10 mouse cellular contexts compared by ENCODE assay signal in genomic region chr7:99580247-99580646, GRCm38 (mm10). TPM values are rescaled to one million over a fixed set of nuclear protein-coding genes. Genes with fewer than 3 reads are reported as not detected.
A peak's percentile ranks its signal among the peaks of the same experiment; 100 is the strongest.
DNase-seq lines count a peak whose midpoint lies in the region; ATAC-seq and TF ChIP-seq lines count a peak whose summit lies in the region.
"Had no signal": no experiment of that assay in that cellular context is flagged by ENCODE, and none has a peak within 500 bp of the region (broad histone marks: within the 10 kb centered on the region; RNA-seq: fewer than 3 reads in every experiment).

No protein-coding gene starts in this region.

- H3K79me2 ChIP-seq in liver, adult 2 months (ENCODE audit: control insufficient read depth, insufficient read depth, low read length), result no peaks in the 10 kb centered on the region

- no peaks in the 10 kb centered on the region for H3K36me3 ChIP-seq in liver, adult 2 months (ENCODE audit: control insufficient read depth, insufficient read depth, low read length)
- H3K36me3 ChIP-seq in embryonic facial prominence, embryonic 12.5 days, result no peaks in the 10 kb centered on the region
- H3K36me3 ChIP-seq in forebrain, embryonic 16.5 days (ENCODE audit: control insufficient read depth, insufficient read depth), result peaks cover 2% of the 10 kb centered on the region; the same call in 1 of the 2 replicates
- peaks cover 14% of the 10 kb centered on the region; the same call in 1 of the 2 replicates for H3K36me3 ChIP-seq in midbrain, embryonic 13.5 days

- no peaks in the 10 kb centered on the region for H3K9me3 ChIP-seq in embryonic facial prominence, embryonic 12.5 days
- H3K9me3 ChIP-seq in forebrain, embryonic 16.5 days (ENCODE audit: control insufficient read depth, low read length), result no peaks in the 10 kb centered on the region
- no peaks in the 10 kb centered on the region for H3K9me3 ChIP-seq in midbrain, embryonic 13.5 days

- peak; percentile 8 for DNase-seq in liver, adult 2 months (ENCODE audit: extremely low read depth, low read depth, low spot score)
- no peak for DNase-seq in liver
- DNase-seq in urinary bladder, postnatal 4 days (ENCODE audit: low spot score in 2 of 2), result no peak
- no peak for DNase-seq in adrenal gland, adult 8-10 months
- DNase-seq: right cerebral cortex, postnatal 4 days had no signal

- no peak for TF ChIP-seq POLR2A in liver, adult 2 months (IDR thresholded peaks at IDR 0.05; ENCODE audit: extremely low read depth, insufficient read depth, low read length)

- H3K27ac ChIP-seq in liver, adult 2 months (replicated peaks; ENCODE audit: insufficient read depth, low read depth, low read length), result peak overlapping the region; percentile 56
- no peak overlapping the region for H3K27ac ChIP-seq in embryonic facial prominence, embryonic 12.5 days
- no peak overlapping the region for H3K27ac ChIP-seq in forebrain, embryonic 16.5 days (ENCODE audit: low read length)
- H3K27ac ChIP-seq in midbrain, embryonic 13.5 days, result no peak overlapping the region

- 0 out of 2 replicates have a peak, but pooled peaks have one; percentile 29 for ATAC-seq in embryonic facial prominence, embryonic 12.5 days (ENCODE audit: insufficient number of reproducible peaks, insufficient read depth, low FRiP score, low TSS enrichment)
- no peak for ATAC-seq in forebrain, embryonic 16.5 days
- 0 out of 2 replicates have a peak, but pooled peaks have one; percentile 29 for ATAC-seq in midbrain, embryonic 13.5 days
- ATAC-seq: inflammation-experienced regulatory T-cells, adult 6 months had no signal

- no peak overlapping the region for H3K4me3 ChIP-seq in liver, adult 2 months (ENCODE audit: insufficient read depth, low read depth, low read length)
- no peak overlapping the region for H3K4me3 ChIP-seq in embryonic facial prominence, embryonic 12.5 days
- H3K4me3 ChIP-seq in forebrain, embryonic 16.5 days (replicated peaks; ENCODE audit: low read length), result peak overlapping the region; percentile 32; the same call in 1 of the 2 replicates
- H3K4me3 ChIP-seq in midbrain, embryonic 13.5 days (replicated peaks), result no peak overlapping the region

- H3K27me3 ChIP-seq in liver, adult 2 months (ENCODE audit: control insufficient read depth, insufficient read depth, low read length), result no peaks in the 10 kb centered on the region
- H3K27me3 ChIP-seq in embryonic facial prominence, embryonic 12.5 days, result no peaks in the 10 kb centered on the region
- H3K27me3 ChIP-seq in forebrain, embryonic 16.5 days (replicated peaks; ENCODE audit: control insufficient read depth, insufficient read depth, low read length), result no peaks in the 10 kb centered on the region
- peaks cover 7% of the 10 kb centered on the region; the same call in 1 of the 2 replicates for H3K27me3 ChIP-seq in midbrain, embryonic 13.5 days
- H3K27me3 ChIP-seq: Patski had no signal

- H3K9ac ChIP-seq in liver, adult 2 months (ENCODE audit: low read depth, low read length), result no peak overlapping the region
- no peak overlapping the region for H3K9ac ChIP-seq in embryonic facial prominence, embryonic 12.5 days
- H3K9ac ChIP-seq in forebrain, embryonic 16.5 days (replicated peaks; ENCODE audit: low read depth, low read length), result no peak overlapping the region
- H3K9ac ChIP-seq in midbrain, embryonic 13.5 days (replicated peaks), result peak overlapping the region; percentile 55; the same call in 1 of the 2 replicates

- H3K4me2 ChIP-seq in embryonic facial prominence, embryonic 12.5 days (replicated peaks), result 0 out of 2 replicates have a peak overlapping the region, but pooled peaks have one; percentile 33
- peak overlapping the region; percentile 50 for H3K4me2 ChIP-seq in forebrain, embryonic 16.5 days (ENCODE audit: low read length)
- peak overlapping the region; percentile 45 for H3K4me2 ChIP-seq in midbrain, embryonic 13.5 days (replicated peaks)

- WGBS in liver, adult 2 months, result 64% methylated on average over 6 of the region's 6 CpGs
- 34% methylated on average over 6 of the region's 6 CpGs for WGBS in embryonic facial prominence, embryonic 12.5 days
- WGBS in forebrain, embryonic 16.5 days, result 36% methylated on average over 6 of the region's 6 CpGs
- 30% methylated on average over 6 of the region's 6 CpGs for WGBS in midbrain, embryonic 13.5 days

- TF ChIP-seq CTCF in liver, adult 2 months (IDR thresholded peaks at IDR 0.05; ENCODE audit: low read depth, low read length), result no peak

- no peaks in the 10 kb centered on the region; the same call in none of the 2 replicates for H3K4me1 ChIP-seq in liver, adult 2 months (ENCODE audit: control insufficient read depth, insufficient read depth, low read length)
- H3K4me1 ChIP-seq in embryonic facial prominence, embryonic 12.5 days, result peaks cover 6% of the 10 kb centered on the region; the same call in 1 of the 2 replicates
- H3K4me1 ChIP-seq in forebrain, embryonic 16.5 days (replicated peaks; ENCODE audit: control insufficient read depth, insufficient read depth, low read length), result peaks cover 11% of the 10 kb centered on the region
- H3K4me1 ChIP-seq in midbrain, embryonic 13.5 days (replicated peaks), result peaks cover 33% of the 10 kb centered on the region

RNA-seq across cellular contexts. Expression of gene Arrb1, which starts 45.0 kb away (rescaled TPM):
- 6.5 and 9.5 TPM in 2 replicates for total RNA-seq in liver, adult 2 months (2014; rRNA removed)
- 5.3 and 6.2 TPM in 2 replicates for polyA plus RNA-seq in liver, adult 2 months (2012; rRNA removed)
- polyA plus RNA-seq in embryonic facial prominence, embryonic 12.5 days (2016; fragmentation: Nextera tagmentation; extraction: Ambion mirVana), result 8.5 and 8.8 TPM in 2 replicates
- 16.3 and 18.1 TPM in 2 replicates for polyA plus RNA-seq in forebrain, embryonic 16.5 days (2015; fragmentation: Nextera tagmentation; extraction: Ambion mirVana)
- polyA plus RNA-seq in midbrain, embryonic 13.5 days (2015; fragmentation: Nextera tagmentation; extraction: Ambion mirVana), result 14.0 and 14.8 TPM in 2 replicates
- total RNA-seq in adrenal gland, adult 8-10 months (2022), result 10 to 100 TPM; 59.8 to 82.0 (median 64.7) TPM

RNA-seq across cellular contexts. Expression of gene Tpbgl, which starts 46.7 kb away (rescaled TPM):
- total RNA-seq in liver, adult 2 months (2014; rRNA removed), result 1.9 and 2.8 TPM in 2 replicates
- polyA plus RNA-seq in liver, adult 2 months (2012; rRNA removed), result 6.3 and 6.4 TPM in 2 replicates
- polyA plus RNA-seq in embryonic facial prominence, embryonic 12.5 days (2016; fragmentation: Nextera tagmentation; extraction: Ambion mirVana), result 0.93 and 1.5 TPM in 2 replicates
- polyA plus RNA-seq in forebrain, embryonic 16.5 days (2015; fragmentation: Nextera tagmentation; extraction: Ambion mirVana), result 0.67 and 0.76 TPM in 2 replicates
- polyA plus RNA-seq in midbrain, embryonic 13.5 days (2015; fragmentation: Nextera tagmentation; extraction: Ambion mirVana), result 0.64 and 1.0 TPM in 2 replicates
- total RNA-seq in adrenal gland, adult 8-10 months (2022), result 10 to 100 TPM; 29.8 to 42.0 (median 36.0) TPM
